Mouse (Mus musculus): Measurements from ENCODE around the gene Gm13285. TPM values are rescaled to one million over a fixed set of nuclear protein-coding genes. Genes with fewer than 3 reads are reported as not detected.
"Not testable (repeated sequence)": the region's sequence is repeated elsewhere in the genome, so short reads cannot be mapped to it uniquely, and the experiment has no call there.

Gm13285 gene
- polyA plus RNA-seq, 1 experiment from 2014 or later = 0.25 TPM

GRCm38 (mm10) chr4:88760431-88760830 is 39.0 kb upstream of the Gm13285 start:
- peak overlapping the region; percentile 39 for H3K4me3 ChIP-seq (ENCODE audit: low read depth, low read length)
- WGBS (ENCODE audit: insufficient replicate concordance) = 0% methylated on average over 16 of the region's 28 CpGs
- ATAC-seq; H3K9me3 ChIP-seq (ENCODE audit: low read length); H3K36me3 ChIP-seq (replicated peaks; ENCODE audit: insufficient read depth, low read length); H3K27me3 ChIP-seq (ENCODE audit: insufficient read depth, low read length); H3K4me1 ChIP-seq (ENCODE audit: insufficient read depth); H3K9ac ChIP-seq (replicated peaks): not testable (repeated sequence)
- peak; percentile 69 for TF ChIP-seq CTCF (IDR thresholded peaks at IDR 0.05; ENCODE audit: low read depth)
- DNase-seq = peak; percentile 73
- peak overlapping the region; percentile 66 for H3K27ac ChIP-seq (ENCODE audit: low read depth)
- H3K4me2 ChIP-seq (ENCODE audit: low read depth, low read length) = peak overlapping the region; percentile 57

- DNase-seq; H3K4me2 ChIP-seq (ENCODE audit: low read depth, low read length); H3K9me3 ChIP-seq (ENCODE audit: low read length); H3K27ac ChIP-seq (ENCODE audit: low read depth); H3K4me3 ChIP-seq (ENCODE audit: low read depth, low read length); ATAC-seq; H3K27me3 ChIP-seq (ENCODE audit: insufficient read depth, low read length); H3K9ac ChIP-seq (replicated peaks); H3K36me3 ChIP-seq (replicated peaks; ENCODE audit: insufficient read depth, low read length); H3K4me1 ChIP-seq (ENCODE audit: insufficient read depth): not testable (repeated sequence)
- 64% methylated on average over 6 of the region's 8 CpGs for WGBS (ENCODE audit: insufficient replicate concordance)
These were observed 37.7 kb upstream of the Gm13285 start for GRCm38 (mm10) chr4:88761776-88762175.

- not testable (repeated sequence) for H3K4me3 ChIP-seq (ENCODE audit: low read depth, low read length); DNase-seq; H3K4me1 ChIP-seq (ENCODE audit: insufficient read depth); H3K36me3 ChIP-seq (replicated peaks; ENCODE audit: insufficient read depth, low read length); ATAC-seq; H3K9ac ChIP-seq (replicated peaks); H3K27me3 ChIP-seq (ENCODE audit: insufficient read depth, low read length); H3K27ac ChIP-seq (ENCODE audit: low read depth); H3K9me3 ChIP-seq (ENCODE audit: low read length); H3K4me2 ChIP-seq (ENCODE audit: low read depth, low read length)
- 49% methylated on average over 8 of the region's 9 CpGs for WGBS (ENCODE audit: insufficient replicate concordance)
These were observed 37.1 kb upstream of the Gm13285 start for GRCm38 (mm10) chr4:88762341-88762740.

- peak; percentile 64 for DNase-seq
- H3K9me3 ChIP-seq (ENCODE audit: low read length); H3K27me3 ChIP-seq (ENCODE audit: insufficient read depth, low read length); ATAC-seq; H3K36me3 ChIP-seq (replicated peaks; ENCODE audit: insufficient read depth, low read length); H3K4me1 ChIP-seq (ENCODE audit: insufficient read depth): not testable (repeated sequence)
- 6% methylated on average over 20 of the region's 42 CpGs for WGBS (ENCODE audit: insufficient replicate concordance)
- peak overlapping the region; percentile 34; the same call in 1 of the 2 replicates for H3K9ac ChIP-seq (replicated peaks)
- peak overlapping the region; percentile 51 for H3K4me2 ChIP-seq (ENCODE audit: low read depth, low read length)
- H3K27ac ChIP-seq (ENCODE audit: low read depth) = peak overlapping the region; percentile 51; the same call in 1 of the 2 replicates
- H3K4me3 ChIP-seq (ENCODE audit: low read depth, low read length) = peak overlapping the region; percentile 26; the same call in 1 of the 2 replicates
- peak; percentile 67 for TF ChIP-seq CTCF (IDR thresholded peaks at IDR 0.05; ENCODE audit: low read depth)
These were observed 36.0 kb upstream of the Gm13285 start for GRCm38 (mm10) chr4:88763384-88764018.

GRCm38 (mm10) chr4:88773534-88773933 is 25.9 kb upstream of the Gm13285 start, which contains the start of gene Gm13290:
Gene Gm13290, plus strand, starts transcription at chr4:88773834.
- no CpG with 5 or more reads among the region's 32 CpGs for WGBS (ENCODE audit: insufficient replicate concordance)
- DNase-seq = not testable (repeated sequence)

GRCm38 (mm10) chr4:88776622-88777021 is 22.8 kb upstream of the Gm13285 start, which contains the start of gene Gm13289:
Gene Gm13289, plus strand, starts transcription at chr4:88776922.
- ATAC-seq; H3K4me3 ChIP-seq (ENCODE audit: low read depth, low read length); H3K4me2 ChIP-seq (ENCODE audit: low read depth, low read length); DNase-seq; H3K9ac ChIP-seq (replicated peaks); H3K27ac ChIP-seq (ENCODE audit: low read depth); H3K27me3 ChIP-seq (ENCODE audit: insufficient read depth, low read length); H3K4me1 ChIP-seq (ENCODE audit: insufficient read depth); H3K9me3 ChIP-seq (ENCODE audit: low read length); H3K36me3 ChIP-seq (replicated peaks; ENCODE audit: insufficient read depth, low read length): not testable (repeated sequence)
- WGBS (ENCODE audit: insufficient replicate concordance) = no CpG with 5 or more reads among the region's 29 CpGs

More at GRCm38 (mm10) chr4:88773534-88773933, 25.9 kb upstream of the Gm13285 start, which contains the start of gene Gm13290:
- H3K4me2 ChIP-seq (ENCODE audit: low read depth, low read length); H3K9ac ChIP-seq (replicated peaks); H3K36me3 ChIP-seq (replicated peaks; ENCODE audit: insufficient read depth, low read length); H3K27me3 ChIP-seq (ENCODE audit: insufficient read depth, low read length); H3K27ac ChIP-seq (ENCODE audit: low read depth); H3K4me3 ChIP-seq (ENCODE audit: low read depth, low read length); ATAC-seq; H3K9me3 ChIP-seq (ENCODE audit: low read length); H3K4me1 ChIP-seq (ENCODE audit: insufficient read depth): not testable (repeated sequence)

- WGBS (ENCODE audit: insufficient replicate concordance) = no CpG with 5 or more reads among the region's 29 CpGs
- H3K36me3 ChIP-seq (replicated peaks; ENCODE audit: insufficient read depth, low read length); H3K27me3 ChIP-seq (ENCODE audit: insufficient read depth, low read length); ATAC-seq; H3K9me3 ChIP-seq (ENCODE audit: low read length); H3K4me3 ChIP-seq (ENCODE audit: low read depth, low read length); H3K27ac ChIP-seq (ENCODE audit: low read depth); H3K9ac ChIP-seq (replicated peaks); H3K4me2 ChIP-seq (ENCODE audit: low read depth, low read length); DNase-seq; H3K4me1 ChIP-seq (ENCODE audit: insufficient read depth): not testable (repeated sequence)
These were observed 19.9 kb upstream of the Gm13285 start, which contains the start of gene Gm13272 for GRCm38 (mm10) chr4:88779550-88779949. Gene Gm13272, plus strand, starts transcription at chr4:88779850.

- H3K36me3 ChIP-seq (replicated peaks; ENCODE audit: insufficient read depth, low read length); H3K4me1 ChIP-seq (ENCODE audit: insufficient read depth); H3K27me3 ChIP-seq (ENCODE audit: insufficient read depth, low read length); H3K9me3 ChIP-seq (ENCODE audit: low read length); H3K4me2 ChIP-seq (ENCODE audit: low read depth, low read length); H3K4me3 ChIP-seq (ENCODE audit: low read depth, low read length); H3K27ac ChIP-seq (ENCODE audit: low read depth); H3K9ac ChIP-seq (replicated peaks); DNase-seq; ATAC-seq: not testable (repeated sequence)
- WGBS (ENCODE audit: insufficient replicate concordance) = 47% methylated on average over 11 of the region's 18 CpGs
These were observed 19.1 kb upstream of the Gm13285 start for GRCm38 (mm10) chr4:88780320-88780719.

- H3K27me3 ChIP-seq (ENCODE audit: insufficient read depth, low read length); H3K36me3 ChIP-seq (replicated peaks; ENCODE audit: insufficient read depth, low read length); H3K9ac ChIP-seq (replicated peaks); DNase-seq; ATAC-seq; H3K9me3 ChIP-seq (ENCODE audit: low read length); H3K4me2 ChIP-seq (ENCODE audit: low read depth, low read length); H3K4me1 ChIP-seq (ENCODE audit: insufficient read depth): not testable (repeated sequence)
- WGBS (ENCODE audit: insufficient replicate concordance) = 0% methylated on average over 1 of the region's 7 CpGs
- Histone ChIP-seq H3K27ac (ENCODE audit: low read depth) (peak within 1 kb of the TSS; percentile 39; the same call in 1 of the 2 replicates), H3K4me3 (ENCODE audit: low read depth, low read length) (0 out of 2 replicates have a peak within 1 kb of the TSS, but pooled peaks have one; percentile 19)
These were observed 17.6 kb upstream of the Gm13285 start, which contains the start of gene Ifnz for GRCm38 (mm10) chr4:88781831-88782230. Gene Ifnz, plus strand, starts transcription at chr4:88782131.
